Mouse (Mus musculus) myocyte (in vitro differentiated cells): Measurements from ENCODE around the gene Gm960. TPM values are rescaled to one million over a fixed set of nuclear protein-coding genes. Genes with fewer than 3 reads are reported as not detected.

Experiments
- polyA plus RNA-seq: library from polyadenylated mRNA; unstranded; fragments of >200 nt; fragmentation: generic; extraction: Trizol; gene quantifications from one replicate; pipeline ENCODE4 v1.2.1, GENCODE M21; 2012; ENCODE audit warnings: missing spikeins

Gene Gm960
- polyA plus RNA-seq, 1 experiment: 0.90 TPM

Other genes starting within 250 kb of the Gm960 start
- gene Syt12, start 221.2 kb downstream of the Gm960 start, polyA plus RNA-seq: 22.3 TPM
- 0.05 TPM for gene 2010003K11Rik, start 200.1 kb downstream of the Gm960 start, polyA plus RNA-seq
- 16.3 TPM for gene Pcx, start 188.2 kb downstream of the Gm960 start, polyA plus RNA-seq
- 22.0 TPM for gene Lrfn4, start 83.0 kb downstream of the Gm960 start, polyA plus RNA-seq
- 43.8 TPM for gene Rce1, start 73.0 kb downstream of the Gm960 start, polyA plus RNA-seq
- gene Sptbn2, start 12.5 kb upstream of the Gm960 start, polyA plus RNA-seq: 0.56 TPM
- 4.8 TPM for gene Rbm4b, start 57.8 kb upstream of the Gm960 start, polyA plus RNA-seq
- 66.4 TPM for gene Rbm4, start 95.2 kb upstream of the Gm960 start, polyA plus RNA-seq
- gene Gm21992, start 112.9 kb upstream of the Gm960 start, polyA plus RNA-seq: 8.1 TPM
- gene Rbm14, start 113.0 kb upstream of the Gm960 start, polyA plus RNA-seq: 46.8 TPM
- 40.4 TPM for gene Ccs, start 140.7 kb upstream of the Gm960 start, polyA plus RNA-seq
- 0.04 TPM for gene Ccdc87, start 140.7 kb upstream of the Gm960 start, polyA plus RNA-seq
- gene Ctsf, start 156.5 kb upstream of the Gm960 start, polyA plus RNA-seq: 6.6 TPM
- 418 TPM for gene Actn3, start 179.2 kb upstream of the Gm960 start, polyA plus RNA-seq
- 9.3 TPM for gene Zdhhc24, start 180.0 kb upstream of the Gm960 start, polyA plus RNA-seq
- 3.6 TPM for gene Bbs1, start 208.0 kb upstream of the Gm960 start, polyA plus RNA-seq
- 71.6 TPM for gene Dpp3, start 229.6 kb upstream of the Gm960 start, polyA plus RNA-seq
- gene Peli3, start 244.5 kb upstream of the Gm960 start, polyA plus RNA-seq: 0.49 TPM